Mouse (Mus musculus) mouse embryonic stem cell (cell line): ENCODE measurements around the gene Thsd7b.
"Not testable (repeated sequence)": the region's sequence is repeated elsewhere in the genome, so short reads cannot be mapped to it uniquely, and the experiment has no call there.

Experiments used
- in situ Hi-C, 2 experiments: fragments of 300-500 bp; cut with MboI; formaldehyde crosslinking; loops; 1 replicate in 1 of 2; 3 replicates in 1 of 2; pipeline ENCODE4 v1.14.3; 2019 to 2020; ENCODE audit warnings: low sequenced_read_pairs in 2 of 2, low pct_unique_long_range_greater_than_20kb in 1 of 2, mixed read lengths in 1 of 2; ENCODE audit not compliant: unreplicated experiment in 1 of 2

Thsd7b gene

DNA sequence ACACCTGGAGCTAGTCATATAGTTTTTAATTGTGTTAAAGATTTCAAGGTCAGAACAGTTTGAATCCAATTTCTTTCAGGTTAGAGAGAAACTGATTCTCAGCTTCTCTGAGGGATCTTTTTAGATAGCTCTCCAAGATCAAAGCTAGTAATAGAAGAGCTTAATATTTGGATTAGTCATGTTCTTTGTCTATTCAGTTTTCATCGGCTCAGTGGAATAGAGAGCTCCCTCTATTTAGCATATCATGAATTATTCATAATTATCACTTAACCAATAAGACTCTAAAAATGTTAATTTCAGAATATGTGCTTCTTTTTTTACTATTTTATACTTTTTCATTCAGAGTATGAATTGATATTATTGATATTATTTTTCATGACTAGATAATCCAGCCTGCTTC lies 897.2 kb downstream of the Thsd7b start:
- in situ Hi-C loops: no loop called here

DNA sequence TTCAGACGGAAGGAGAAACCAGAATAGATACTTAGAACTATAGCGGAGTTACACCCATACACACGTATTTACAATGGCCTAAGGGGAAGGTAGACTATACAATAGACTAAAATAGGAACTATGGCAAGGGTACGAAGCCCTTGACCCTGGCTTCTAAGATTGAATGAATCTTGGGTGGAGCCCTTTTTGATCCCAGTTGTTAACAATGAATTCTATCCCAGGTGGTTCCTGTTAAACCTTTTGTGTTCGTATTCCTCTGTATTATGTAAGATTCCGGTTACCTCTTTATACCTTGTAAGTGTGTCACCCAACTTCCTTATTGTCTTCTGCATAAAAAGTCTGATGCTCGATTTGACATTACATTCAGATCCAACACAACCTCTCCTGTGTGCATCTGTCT lies 913.7 kb downstream of the Thsd7b start:
- in situ Hi-C loops: not testable (repeated sequence)

DNA sequence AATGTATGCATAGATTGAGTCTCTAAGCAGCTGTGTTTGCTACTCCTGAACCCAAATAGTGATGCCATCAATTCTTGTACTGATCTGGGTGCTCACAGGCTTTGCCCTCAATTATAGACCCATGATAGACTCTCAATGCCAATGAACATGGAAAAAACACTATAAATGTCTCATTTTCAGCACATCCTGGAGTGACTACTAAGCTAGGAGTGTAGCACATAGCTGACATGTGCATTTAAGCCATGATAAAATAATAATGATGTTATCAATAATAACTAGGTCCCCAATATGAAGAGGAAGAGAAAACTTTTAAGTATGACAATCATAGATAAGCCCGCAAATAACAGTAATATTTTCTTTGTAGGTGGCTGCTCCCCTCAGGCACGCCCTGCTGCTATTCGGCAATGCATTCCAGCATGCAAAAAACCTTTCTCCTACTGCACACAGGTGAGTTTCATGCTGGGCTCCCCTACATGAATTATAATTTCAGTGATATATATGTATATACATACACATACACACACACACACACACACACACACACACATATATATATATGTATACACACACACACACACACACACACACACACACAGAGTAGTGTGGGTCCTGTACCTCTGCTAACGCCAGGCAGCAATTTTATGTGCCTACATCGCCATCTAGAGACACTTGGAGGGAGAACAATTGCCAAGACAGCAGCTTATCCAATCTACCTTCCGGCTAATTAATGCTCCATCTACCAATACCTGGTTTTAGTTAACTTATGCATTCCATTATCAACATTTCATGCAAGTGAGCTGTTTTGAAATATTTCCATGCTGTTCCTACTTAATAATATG lies 919.3 kb downstream of the Thsd7b start:
- in situ Hi-C loops: no loop called here

GRCm38 (mm10) chr1:130217404-130217803 lies 944.3 kb downstream of the Thsd7b start:
- in situ Hi-C loops: no loop called here

DNA sequence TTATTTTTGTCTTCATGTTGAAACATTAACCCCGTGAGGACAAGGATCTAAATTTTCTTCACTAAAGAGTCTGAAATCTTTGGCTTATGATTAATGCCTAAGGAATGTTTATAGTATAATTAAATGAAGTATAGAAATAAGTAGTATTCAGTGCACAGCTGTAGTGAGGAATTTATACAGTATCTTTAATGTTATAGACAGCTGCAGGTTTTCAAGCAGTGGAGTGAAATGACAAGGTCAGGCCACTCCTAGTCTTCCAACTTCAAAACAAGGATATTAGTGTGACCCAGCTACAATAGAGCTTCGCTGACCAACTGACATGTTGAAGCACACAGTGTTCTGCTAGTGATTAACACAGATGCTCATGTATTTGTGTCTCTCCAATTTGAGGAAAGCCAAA lies 949.8 kb downstream of the Thsd7b start:
- in situ Hi-C loops: no loop called here

DNA sequence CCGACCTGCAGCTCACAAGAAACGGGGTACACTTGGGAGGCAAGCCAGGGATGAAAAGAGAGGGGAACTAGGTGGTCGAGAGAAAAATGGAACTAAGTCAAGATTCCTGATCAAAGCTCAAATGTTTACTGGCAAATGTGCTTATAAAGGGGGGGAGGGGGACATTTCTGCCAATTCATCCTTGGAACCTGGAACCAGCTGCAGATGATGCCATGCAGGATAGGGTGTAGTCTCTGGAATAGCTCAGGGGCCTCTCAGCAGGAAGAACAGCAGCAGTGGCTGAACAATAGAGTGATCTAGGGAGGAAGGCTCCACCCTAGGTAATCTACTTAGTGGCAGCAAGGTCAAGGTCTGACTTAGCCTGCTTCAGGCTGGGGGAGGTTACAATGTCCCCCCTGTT lies 972.5 kb downstream of the Thsd7b start:
- in situ Hi-C loops: no loop called here

DNA sequence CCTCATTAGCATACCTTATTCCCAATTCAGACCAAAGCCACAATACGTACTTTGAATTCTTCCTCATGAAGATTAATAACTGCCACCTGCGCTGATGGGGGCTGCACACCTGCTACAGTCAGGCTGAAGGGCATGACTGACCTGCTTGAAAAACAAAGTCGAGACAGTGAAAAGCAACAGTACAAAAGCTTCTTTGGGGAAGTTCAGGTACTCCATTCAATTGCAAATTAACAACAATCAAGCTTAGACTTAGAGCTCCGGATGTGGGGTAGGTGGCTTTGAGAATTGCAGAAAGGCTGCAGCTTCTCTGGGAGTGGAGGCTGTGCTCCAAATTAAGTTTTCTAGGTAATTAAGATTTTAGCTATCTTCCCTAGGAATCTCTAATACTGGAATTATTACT lies 973.2 kb downstream of the Thsd7b start:
- in situ Hi-C loops: not testable (repeated sequence)

DNA sequence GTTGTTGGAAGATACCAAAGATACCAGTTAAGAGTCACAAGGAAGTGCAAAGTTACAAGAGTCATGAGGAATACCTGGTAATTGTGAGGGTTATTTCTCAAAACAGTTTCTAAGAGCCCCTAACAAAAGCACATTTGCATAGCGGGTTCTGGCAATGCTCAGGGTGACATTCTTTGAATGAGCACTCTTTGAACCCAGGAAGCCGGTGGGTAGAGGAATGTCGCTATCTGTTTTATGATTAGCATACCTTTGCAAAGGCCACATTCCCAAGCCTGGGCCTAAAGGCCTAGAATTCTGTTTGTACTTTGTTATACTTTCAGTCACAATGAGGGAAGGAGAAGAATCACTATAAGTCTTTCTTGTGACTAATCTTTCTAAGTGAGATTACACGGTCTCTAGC lies 973.8 kb downstream of the Thsd7b start:
- in situ Hi-C loops: not testable (repeated sequence)

DNA sequence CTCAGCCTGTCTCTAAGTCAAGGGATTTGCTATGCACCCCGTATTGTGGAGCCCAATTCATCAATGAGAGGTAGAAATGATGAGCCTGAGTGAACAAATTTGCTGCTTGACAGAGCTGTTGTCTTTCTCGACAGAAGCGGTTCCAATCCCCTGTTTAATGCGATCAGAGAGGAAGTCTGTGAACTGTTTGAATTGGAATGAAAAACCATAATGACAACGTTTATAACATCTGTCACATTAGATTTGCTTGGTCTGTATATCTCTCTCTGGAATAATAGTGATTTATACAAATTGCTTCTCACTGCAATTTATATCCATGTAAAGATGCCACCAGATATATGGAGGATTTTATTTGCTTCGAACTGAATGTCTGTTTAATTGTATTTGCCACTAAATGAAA lies 988.9 kb downstream of the Thsd7b start:
- in situ Hi-C loops: no loop called here
